Mouse (Mus musculus): ENCODE results near the gene Paqr5. TPM values are rescaled to one million over a fixed set of nuclear protein-coding genes. Genes with fewer than 3 reads are reported as not detected.

Paqr5 gene
- polyA plus RNA-seq, 1 experiment from 2014 or later, result 0.56 TPM

GRCm38 (mm10) chr9:62040008-62040608 lies 13.5 kb upstream of the Paqr5 start:
- Histone ChIP-seq H3K27me3 (ENCODE audit: control insufficient read depth, insufficient read depth, low read length) (no peaks in the 10 kb centered on the region), H3K36me3 (ENCODE audit: control insufficient read depth, insufficient read depth, low read length) (no peaks in the 10 kb centered on the region), H3K27ac (ENCODE audit: low read depth, low read length) (no peak overlapping the region), H3K4me2 (peak overlapping the region; percentile 46), H3K9me3 (replicated peaks; ENCODE audit: control insufficient read depth, low read length) (no peaks in the 10 kb centered on the region), H3K9ac (ENCODE audit: low read depth, low read length) (no peak overlapping the region), H3K4me3 (ENCODE audit: low read depth, low read length) (no peak overlapping the region), H3K4me1 (ENCODE audit: control insufficient read depth, insufficient read depth, low read length) (no peaks in the 10 kb centered on the region)
- no peak for ATAC-seq (replicated peaks; ENCODE audit: insufficient number of reproducible peaks, low FRiP score, low TSS enrichment)
- WGBS (ENCODE audit: insufficient replicate concordance), result 7% methylated on average over 20 of the region's 20 CpGs

DNA sequence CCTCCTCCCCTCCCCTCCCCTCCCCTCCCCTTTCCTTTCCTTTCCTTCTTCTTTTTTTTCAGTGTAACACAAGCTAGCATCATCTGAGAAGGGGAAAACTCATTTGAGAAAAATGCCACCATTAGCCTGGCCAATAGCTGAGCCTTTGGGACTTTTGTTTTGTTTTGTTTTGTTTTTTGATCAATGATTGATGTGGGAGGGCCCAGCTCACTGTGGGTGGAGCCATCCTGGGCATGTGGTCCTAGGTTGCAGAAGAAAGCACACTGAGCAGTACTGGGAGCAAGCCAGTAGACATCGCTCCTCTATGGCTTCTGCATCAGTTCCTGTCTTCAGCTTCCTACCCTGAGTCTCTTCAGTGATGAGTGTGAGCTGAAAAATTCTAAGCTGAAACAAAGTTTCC lies 9.2 kb upstream of the Paqr5 start:
- H3K4me3 ChIP-seq (ENCODE audit: low read depth, low read length), result no peak overlapping the region
- H3K9ac ChIP-seq (ENCODE audit: low read depth, low read length), result no peak overlapping the region
- 83% methylated on average over 1 of the region's 1 CpGs for WGBS (ENCODE audit: insufficient replicate concordance)
- no peaks in the 10 kb centered on the region for H3K9me3 ChIP-seq (replicated peaks; ENCODE audit: control insufficient read depth, low read length)
- no peaks in the 10 kb centered on the region for H3K4me1 ChIP-seq (ENCODE audit: control insufficient read depth, insufficient read depth, low read length)
- ATAC-seq (replicated peaks; ENCODE audit: insufficient number of reproducible peaks, low FRiP score, low TSS enrichment), result no peak
- H3K36me3 ChIP-seq (ENCODE audit: control insufficient read depth, insufficient read depth, low read length), result no peaks in the 10 kb centered on the region
- H3K27me3 ChIP-seq (ENCODE audit: control insufficient read depth, insufficient read depth, low read length), result no peaks in the 10 kb centered on the region
- no peak overlapping the region for H3K27ac ChIP-seq (ENCODE audit: low read depth, low read length)
- H3K4me2 ChIP-seq, result no peak overlapping the region

GRCm38 (mm10) chr9:62032206-62032605 lies 5.5 kb upstream of the Paqr5 start:
- Histone ChIP-seq H3K9me3 (replicated peaks; ENCODE audit: control insufficient read depth, low read length) (no peaks in the 10 kb centered on the region), H3K4me3 (ENCODE audit: low read depth, low read length) (no peak overlapping the region), H3K4me2 (no peak overlapping the region), H3K9ac (ENCODE audit: low read depth, low read length) (no peak overlapping the region), H3K4me1 (ENCODE audit: control insufficient read depth, insufficient read depth, low read length) (no peaks in the 10 kb centered on the region), H3K27ac (ENCODE audit: low read depth, low read length) (no peak overlapping the region), H3K36me3 (ENCODE audit: control insufficient read depth, insufficient read depth, low read length) (no peaks in the 10 kb centered on the region), H3K27me3 (ENCODE audit: control insufficient read depth, insufficient read depth, low read length) (peaks cover 6% of the 10 kb centered on the region)
- no peak for ATAC-seq (replicated peaks; ENCODE audit: insufficient number of reproducible peaks, low FRiP score, low TSS enrichment)
- 84% methylated on average over 3 of the region's 3 CpGs for WGBS (ENCODE audit: insufficient replicate concordance)

- H3K4me1 ChIP-seq (ENCODE audit: control insufficient read depth, insufficient read depth, low read length), result 0 out of 2 replicates have a peak, but pooled peaks cover 3% of the 10 kb centered on the region
- peaks cover 35% of the 10 kb centered on the region for H3K27me3 ChIP-seq (ENCODE audit: control insufficient read depth, insufficient read depth, low read length)
- ATAC-seq (replicated peaks; ENCODE audit: insufficient number of reproducible peaks, low FRiP score, low TSS enrichment), result no peak
- H3K9me3 ChIP-seq (replicated peaks; ENCODE audit: control insufficient read depth, low read length), result no peaks in the 10 kb centered on the region
- no peak overlapping the region for H3K27ac ChIP-seq (ENCODE audit: low read depth, low read length)
- no peak overlapping the region for H3K9ac ChIP-seq (ENCODE audit: low read depth, low read length)
- no peak overlapping the region for H3K4me2 ChIP-seq
- 38% methylated on average over 3 of the region's 3 CpGs for WGBS (ENCODE audit: insufficient replicate concordance)
- no peaks in the 10 kb centered on the region for H3K36me3 ChIP-seq (ENCODE audit: control insufficient read depth, insufficient read depth, low read length)
- H3K4me3 ChIP-seq (ENCODE audit: low read depth, low read length), result no peak overlapping the region
Observed at GRCm38 (mm10) chr9:62028072-62028471, 1.4 kb upstream of the Paqr5 start.

DNA sequence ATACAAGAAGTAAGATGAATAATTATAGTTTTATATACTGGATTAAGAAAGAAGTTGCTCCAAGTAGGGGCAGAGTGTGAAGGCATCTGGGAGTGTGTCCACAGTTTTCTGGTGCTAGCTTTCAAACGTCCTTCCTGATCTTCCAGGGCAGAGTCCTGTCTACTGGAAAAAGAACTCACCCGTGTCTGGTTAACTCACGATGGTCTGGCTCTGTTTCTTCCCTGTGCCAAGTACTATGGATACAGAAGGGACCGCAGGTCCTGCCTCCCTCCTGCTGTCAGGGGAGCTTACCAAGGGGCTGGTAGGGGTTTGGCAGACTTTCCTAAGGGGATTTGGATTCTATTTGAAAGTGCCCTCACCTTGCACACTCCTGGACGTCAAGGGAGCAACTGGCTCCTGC lies 1.6 kb downstream of the Paqr5 start:
- Histone ChIP-seq H3K4me1 (ENCODE audit: control insufficient read depth, insufficient read depth, low read length) (0 out of 2 replicates have a peak, but pooled peaks cover 3% of the 10 kb centered on the region), H3K9me3 (replicated peaks; ENCODE audit: control insufficient read depth, low read length) (no peaks in the 10 kb centered on the region), H3K36me3 (ENCODE audit: control insufficient read depth, insufficient read depth, low read length) (no peaks in the 10 kb centered on the region), H3K27me3 (ENCODE audit: control insufficient read depth, insufficient read depth, low read length) (peaks cover 35% of the 10 kb centered on the region), H3K4me2 (no peak overlapping the region), H3K4me3 (ENCODE audit: low read depth, low read length) (no peak overlapping the region), H3K27ac (ENCODE audit: low read depth, low read length) (no peak overlapping the region), H3K9ac (ENCODE audit: low read depth, low read length) (no peak overlapping the region)
- WGBS (ENCODE audit: insufficient replicate concordance), result 39% methylated on average over 5 of the region's 5 CpGs
- ATAC-seq (replicated peaks; ENCODE audit: insufficient number of reproducible peaks, low FRiP score, low TSS enrichment), result no peak

- H3K36me3 ChIP-seq (ENCODE audit: control insufficient read depth, insufficient read depth, low read length), result no peaks in the 10 kb centered on the region
- no peak overlapping the region for H3K4me2 ChIP-seq
- ATAC-seq (replicated peaks; ENCODE audit: insufficient number of reproducible peaks, low FRiP score, low TSS enrichment), result no peak
- H3K9ac ChIP-seq (ENCODE audit: low read depth, low read length), result no peak overlapping the region
- no peak overlapping the region for H3K27ac ChIP-seq (ENCODE audit: low read depth, low read length)
- no peaks in the 10 kb centered on the region for H3K9me3 ChIP-seq (replicated peaks; ENCODE audit: control insufficient read depth, low read length)
- 0 out of 2 replicates have a peak, but pooled peaks cover 3% of the 10 kb centered on the region for H3K4me1 ChIP-seq (ENCODE audit: control insufficient read depth, insufficient read depth, low read length)
- no peak overlapping the region for H3K4me3 ChIP-seq (ENCODE audit: low read depth, low read length)
- H3K27me3 ChIP-seq (ENCODE audit: control insufficient read depth, insufficient read depth, low read length), result peaks cover 35% of the 10 kb centered on the region
- 31% methylated on average over 4 of the region's 4 CpGs for WGBS (ENCODE audit: insufficient replicate concordance)
Observed at GRCm38 (mm10) chr9:62023879-62024278, 2.8 kb downstream of the Paqr5 start.

- no peak overlapping the region for H3K4me2 ChIP-seq
- whole genome bisulfite sequencing (ENCODE audit: insufficient replicate concordance), result 75% methylated on average over 6 of the region's 6 CpGs
- H3K9me3 ChIP-seq (replicated peaks; ENCODE audit: control insufficient read depth, low read length), result no peaks in the 10 kb centered on the region
- ATAC-seq (replicated peaks; ENCODE audit: insufficient number of reproducible peaks, low FRiP score, low TSS enrichment), result no peak
- no peak overlapping the region for H3K9ac ChIP-seq (ENCODE audit: low read depth, low read length)
- peaks cover 31% of the 10 kb centered on the region for H3K27me3 ChIP-seq (ENCODE audit: control insufficient read depth, insufficient read depth, low read length)
- H3K27ac ChIP-seq (ENCODE audit: low read depth, low read length), result no peak overlapping the region
- no peaks in the 10 kb centered on the region for H3K36me3 ChIP-seq (ENCODE audit: control insufficient read depth, insufficient read depth, low read length)
- no peak overlapping the region for H3K4me3 ChIP-seq (ENCODE audit: low read depth, low read length)
- H3K4me1 ChIP-seq (ENCODE audit: control insufficient read depth, insufficient read depth, low read length), result 0 out of 2 replicates have a peak, but pooled peaks cover 3% of the 10 kb centered on the region
Observed at GRCm38 (mm10) chr9:62022961-62023680, 3.5 kb downstream of the Paqr5 start.

DNA sequence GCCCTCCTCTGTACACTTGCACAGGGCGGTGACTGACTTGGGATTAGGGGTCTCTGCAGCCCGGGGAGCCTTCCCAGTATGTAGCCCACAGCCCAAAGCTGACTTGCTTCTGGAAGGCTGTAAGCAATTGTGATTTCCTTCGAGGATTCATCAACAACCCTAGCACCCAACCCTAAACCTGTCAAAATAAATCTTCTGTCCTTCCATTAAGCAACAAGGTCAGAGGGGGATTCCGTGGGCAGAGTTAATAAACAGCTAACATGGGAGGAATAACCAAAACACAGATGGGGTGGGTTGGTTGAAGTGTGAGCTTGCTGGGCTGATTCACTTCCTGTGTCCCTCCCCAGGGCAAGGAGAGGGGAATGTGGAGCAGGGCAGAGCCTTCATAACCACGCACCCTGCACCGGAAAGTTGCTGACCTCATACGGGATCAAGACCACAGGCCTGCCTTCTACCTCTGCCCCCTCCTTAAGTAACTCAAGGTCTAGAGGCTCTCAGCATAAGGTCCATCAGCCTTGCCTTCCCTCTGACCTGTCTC lies 5.0 kb downstream of the Paqr5 start:
- Histone ChIP-seq H3K9ac (ENCODE audit: low read depth, low read length) (no peak overlapping the region), H3K27me3 (ENCODE audit: control insufficient read depth, insufficient read depth, low read length) (peaks cover 24% of the 10 kb centered on the region), H3K4me1 (ENCODE audit: control insufficient read depth, insufficient read depth, low read length) (0 out of 2 replicates have a peak, but pooled peaks cover 3% of the 10 kb centered on the region), H3K36me3 (ENCODE audit: control insufficient read depth, insufficient read depth, low read length) (no peaks in the 10 kb centered on the region), H3K4me3 (ENCODE audit: low read depth, low read length) (no peak overlapping the region), H3K9me3 (replicated peaks; ENCODE audit: control insufficient read depth, low read length) (no peaks in the 10 kb centered on the region), H3K27ac (ENCODE audit: low read depth, low read length) (no peak overlapping the region), H3K4me2 (no peak overlapping the region)
- 62% methylated on average over 7 of the region's 7 CpGs for WGBS (ENCODE audit: insufficient replicate concordance)
- no peak for ATAC-seq (replicated peaks; ENCODE audit: insufficient number of reproducible peaks, low FRiP score, low TSS enrichment)
